Mouse (Mus musculus) WW6 (cell line): Measurements from ENCODE around the gene Rbm20.

Source experiments
- DNase-seq: peaks from one replicate; pipeline ENCODE4 v3.0.0-alpha.2; 2013; ENCODE audit warnings: low read depth, low spot score

Gene Rbm20

GRCm38 (mm10) chr19:53810584-53810983 lies 133.5 kb downstream of the Rbm20 start:
- DNase-seq, result no peak

- DNase-seq, result no peak
Measured at GRCm38 (mm10) chr19:53813576-53813975, 136.5 kb downstream of the Rbm20 start.

- DNase-seq, result no peak
Measured at GRCm38 (mm10) chr19:53815714-53816113, 138.6 kb downstream of the Rbm20 start.

- no peak for DNase-seq
Measured at GRCm38 (mm10) chr19:53816242-53816641, 139.1 kb downstream of the Rbm20 start.

- DNase-seq, result no peak
Measured at GRCm38 (mm10) chr19:53819299-53819698, 142.2 kb downstream of the Rbm20 start.

GRCm38 (mm10) chr19:53821241-53822120 lies 144.4 kb downstream of the Rbm20 start:
- DNase-seq, result no peak

GRCm38 (mm10) chr19:53823847-53824246 lies 146.7 kb downstream of the Rbm20 start:
- DNase-seq, result no peak

GRCm38 (mm10) chr19:53824872-53825680 lies 148.0 kb downstream of the Rbm20 start:
- no peak for DNase-seq

GRCm38 (mm10) chr19:53829990-53830389 lies 152.9 kb downstream of the Rbm20 start:
- DNase-seq, result no peak

- no peak for DNase-seq
Measured at GRCm38 (mm10) chr19:53830407-53831163, 153.5 kb downstream of the Rbm20 start.

GRCm38 (mm10) chr19:53831164-53831448 lies 154.0 kb downstream of the Rbm20 start:
- no peak for DNase-seq

- no peak for DNase-seq
Measured at GRCm38 (mm10) chr19:53832512-53832911, 155.4 kb downstream of the Rbm20 start.

- DNase-seq, result no peak
Measured at GRCm38 (mm10) chr19:53833745-53834369, 156.8 kb downstream of the Rbm20 start.

GRCm38 (mm10) chr19:53836569-53837454 lies 159.7 kb downstream of the Rbm20 start:
- no peak for DNase-seq

- no peak for DNase-seq
Measured at GRCm38 (mm10) chr19:53838850-53839249, 161.7 kb downstream of the Rbm20 start.

- DNase-seq, result no peak
Measured at GRCm38 (mm10) chr19:53839837-53840236, 162.7 kb downstream of the Rbm20 start.

GRCm38 (mm10) chr19:53841915-53842314 lies 164.8 kb downstream of the Rbm20 start:
- no peak for DNase-seq

- DNase-seq, result no peak
Measured at GRCm38 (mm10) chr19:53843972-53844371, 166.9 kb downstream of the Rbm20 start.

GRCm38 (mm10) chr19:53848272-53848995 lies 171.3 kb downstream of the Rbm20 start:
- no peak for DNase-seq
